Mouse (Mus musculus) liver, embryonic 18 days (tissue): Measurements from ENCODE around the gene Cmc1. TPM values are rescaled to one million over a fixed set of nuclear protein-coding genes. Genes with fewer than 3 reads are reported as not detected.

Experiments
- polyA plus RNA-seq: library from polyadenylated mRNA; depleted of rRNA; stranded (reverse); fragments of >200 nt; gene quantifications from 2 replicates; pipeline ENCODE4 v1.2.3, GENCODE M21; 2012; rRNA removed

Gene Cmc1
- polyA plus RNA-seq: 6.1 and 6.4 TPM in 2 replicates

DNA sequence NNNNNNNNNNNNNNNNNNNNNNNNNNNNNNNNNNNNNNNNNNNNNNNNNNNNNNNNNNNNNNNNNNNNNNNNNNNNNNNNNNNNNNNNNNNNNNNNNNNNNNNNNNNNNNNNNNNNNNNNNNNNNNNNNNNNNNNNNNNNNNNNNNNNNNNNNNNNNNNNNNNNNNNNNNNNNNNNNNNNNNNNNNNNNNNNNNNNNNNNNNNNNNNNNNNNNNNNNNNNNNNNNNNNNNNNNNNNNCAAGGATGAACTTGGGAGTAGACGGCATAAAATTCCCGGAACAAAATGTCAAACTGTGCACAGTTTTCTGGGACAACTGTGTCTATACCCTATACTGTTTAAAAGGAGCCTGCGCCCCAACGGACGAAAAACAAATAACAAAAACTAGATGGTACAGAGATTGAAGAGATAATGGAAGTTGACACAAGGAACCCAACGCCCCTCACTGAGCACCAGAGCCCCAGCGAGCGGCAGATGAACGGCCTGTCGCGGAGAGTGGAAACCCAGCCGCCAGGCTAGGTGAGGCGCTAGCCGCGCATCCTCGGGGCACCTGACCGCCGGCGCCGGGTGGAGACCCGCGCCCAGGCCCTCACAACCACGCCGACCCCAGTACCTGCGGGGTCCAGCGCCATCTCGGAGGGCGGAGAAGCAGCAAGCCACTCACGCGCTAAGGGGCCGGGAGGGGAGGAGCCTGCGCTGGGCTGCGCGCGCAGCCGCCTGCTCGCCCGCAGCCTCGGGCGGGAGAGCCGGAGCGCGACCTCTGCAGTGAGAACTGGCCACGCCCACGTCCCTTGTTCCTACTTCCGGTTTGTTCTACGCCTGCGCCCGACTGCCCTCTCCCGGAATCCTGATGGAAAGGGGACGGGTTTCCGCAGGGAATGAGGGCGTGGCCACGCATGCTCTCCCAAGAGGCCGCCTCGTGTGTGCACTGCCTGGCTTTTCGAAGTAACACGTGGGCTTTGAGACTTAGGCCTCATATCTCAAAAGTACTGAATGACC lies at the start of gene Cmc1:
Cmc1 (minus strand) TSS at position 771 of the 996 bp plus-strand sequence.

DNA sequence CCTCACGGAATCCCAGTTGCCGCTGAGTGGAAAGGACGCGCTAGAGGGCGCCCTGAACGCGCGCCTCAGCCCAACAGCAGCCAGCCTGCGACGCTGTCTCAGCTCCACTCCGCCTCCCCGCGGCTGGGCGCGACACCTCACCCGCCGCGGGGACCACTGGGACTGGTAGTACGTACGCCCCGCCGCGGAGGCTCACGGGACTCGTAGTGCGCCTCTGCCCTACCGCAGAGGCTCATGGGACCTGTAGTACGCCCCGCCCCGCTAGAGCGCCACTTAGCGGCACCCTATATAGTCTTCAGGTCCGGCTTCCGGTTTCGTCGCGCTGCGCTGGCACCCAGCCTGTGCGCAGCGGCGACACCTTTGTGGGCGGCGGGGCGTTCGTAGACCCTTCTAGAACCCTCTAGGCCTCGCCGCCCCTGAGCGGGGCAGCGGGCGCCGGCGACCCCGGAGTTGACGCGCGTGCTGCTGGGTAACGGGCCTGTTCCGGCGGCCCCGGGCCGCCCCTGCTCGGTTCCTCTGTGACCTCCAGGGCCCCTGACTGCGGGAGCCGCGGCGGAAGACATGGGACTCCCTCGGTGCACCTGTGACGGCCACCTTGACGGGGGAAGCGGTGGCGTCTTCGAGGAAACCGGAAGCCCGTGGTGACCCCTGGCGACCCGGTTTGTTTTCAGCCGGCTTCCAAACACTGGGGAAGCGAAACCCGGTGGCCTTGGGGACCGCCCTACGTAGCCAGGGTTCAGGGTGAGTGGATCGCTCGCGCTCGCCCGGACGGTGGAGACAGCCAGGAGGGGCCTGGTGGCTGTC lies 109.6 kb downstream of the Cmc1 start, which contains the start of gene Azi2:
Azi2 (plus strand) TSS at position 282 of the 804 bp plus-strand sequence.

Other genes with a start within 250 kb of the Cmc1 start
- gene Azi2, start 109.7 kb downstream of the Cmc1 start, polyA plus RNA-seq: 19.1 and 20.4 TPM in 2 replicates